Mouse (Mus musculus): Measurements from ENCODE around the gene Mdh1b. TPM values are rescaled to one million over a fixed set of nuclear protein-coding genes. Genes with fewer than 3 reads are reported as not detected.

Gene Mdh1b
- polyA plus RNA-seq (2015; fragmentation: Nextera tagmentation; extraction: Ambion mirVana), result not detected in 2 replicates

DNA sequence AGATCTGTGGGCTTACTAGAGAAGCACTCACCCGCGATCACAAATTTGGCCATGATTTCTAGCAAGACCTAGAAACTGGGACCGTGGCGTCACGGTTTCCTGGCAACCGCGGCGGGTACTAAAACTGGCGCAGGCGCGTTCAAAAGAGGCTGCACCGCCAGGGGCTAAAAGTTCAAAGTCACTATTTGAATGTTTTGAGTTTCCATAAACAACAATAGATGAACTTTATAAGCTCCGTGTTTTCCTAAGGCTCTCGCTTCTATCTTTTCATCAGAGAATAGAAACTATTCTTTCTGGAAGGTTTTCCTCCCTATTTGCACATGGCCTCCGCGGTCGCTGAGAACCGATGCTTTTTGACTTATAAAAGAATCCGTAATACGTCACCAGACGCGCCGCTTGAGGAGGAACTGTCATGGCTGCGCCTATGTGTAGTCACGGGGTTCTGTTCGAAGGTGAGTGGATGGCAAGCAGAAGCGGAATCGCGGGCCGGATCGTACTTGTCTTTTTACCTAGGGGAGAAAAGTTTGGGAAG, at the start of gene Mdh1b, which contains the start of gene Fastkd2:
Gene Mdh1b (minus strand): TSS at position 79 of the 532 bp plus-strand sequence.
Gene Fastkd2 (plus strand): TSS at position 375 of the 532 bp plus-strand sequence.
- Histone ChIP-seq H3K9me3 (no peaks in the 10 kb centered on the region), H3K36me3 (no peaks in the 10 kb centered on the region), H3K4me3 (peak within 1 kb of the TSS; percentile 75), H3K27me3 (peaks cover 4% of the 10 kb centered on the region; the same call in 1 of the 2 replicates), H3K9ac (peak within 1 kb of the TSS; percentile 83), H3K4me1 (peaks cover 18% of the 10 kb centered on the region), H3K4me2 (peak within 1 kb of the TSS; percentile 64), H3K27ac (no peak within 1 kb of the TSS)
- under 1% methylated on average over 31 of the region's 31 CpGs for WGBS
- peak; percentile 88 for ATAC-seq (ENCODE audit: insufficient number of reproducible peaks, insufficient read depth, low FRiP score, low TSS enrichment, low read depth)

GRCm38 (mm10) chr1:63776902-63777630, 46.9 kb upstream of the Mdh1b start:
- Histone ChIP-seq H3K4me3 (no peak overlapping the region), H3K36me3 (no peaks in the 10 kb centered on the region), H3K4me2 (no peak overlapping the region), H3K27ac (no peak overlapping the region), H3K9ac (no peak overlapping the region), H3K27me3 (no peaks in the 10 kb centered on the region), H3K4me1 (peaks cover 8% of the 10 kb centered on the region; the same call in 1 of the 2 replicates), H3K9me3 (0 out of 2 replicates have a peak, but pooled peaks cover 3% of the 10 kb centered on the region)
- ATAC-seq (ENCODE audit: insufficient number of reproducible peaks, insufficient read depth, low FRiP score, low TSS enrichment, low read depth), result no peak
- 25% methylated on average over 4 of the region's 4 CpGs for WGBS

DNA sequence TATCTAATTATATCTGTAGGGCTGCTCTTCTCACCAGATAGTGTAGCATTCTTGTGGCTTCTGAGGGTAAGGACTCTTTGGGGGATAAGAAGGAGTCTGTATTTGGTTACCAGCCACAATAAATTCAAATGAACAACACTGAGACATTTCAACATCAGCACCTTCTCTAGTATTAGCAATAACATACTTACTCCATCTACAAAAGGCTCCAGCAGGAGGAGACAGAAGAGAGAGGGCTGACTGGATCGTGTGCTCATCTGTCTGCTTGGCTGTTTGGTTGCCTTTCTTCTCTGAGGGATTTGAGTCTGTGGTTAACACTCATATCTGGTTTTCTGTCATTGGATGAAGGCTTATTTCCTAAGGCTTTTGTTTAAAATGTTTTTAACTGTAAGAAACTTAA, 46.3 kb upstream of the Mdh1b start:
- Histone ChIP-seq H3K9me3 (0 out of 2 replicates have a peak, but pooled peaks cover 3% of the 10 kb centered on the region), H3K4me3 (no peak overlapping the region), H3K36me3 (no peaks in the 10 kb centered on the region), H3K27me3 (no peaks in the 10 kb centered on the region), H3K27ac (no peak overlapping the region), H3K4me2 (no peak overlapping the region), H3K4me1 (peaks cover 8% of the 10 kb centered on the region; the same call in 1 of the 2 replicates), H3K9ac (no peak overlapping the region)
- WGBS, result 42% methylated on average over 1 of the region's 1 CpGs
- no peak for ATAC-seq (ENCODE audit: insufficient number of reproducible peaks, insufficient read depth, low FRiP score, low TSS enrichment, low read depth)

GRCm38 (mm10) chr1:63770309-63770708, 40.2 kb upstream of the Mdh1b start:
- WGBS, result 71% methylated on average over 7 of the region's 7 CpGs
- peaks cover 32% of the 10 kb centered on the region for H3K4me1 ChIP-seq
- no peak overlapping the region for H3K27ac ChIP-seq
- no peak overlapping the region for H3K4me3 ChIP-seq
- no peak overlapping the region for H3K4me2 ChIP-seq
- H3K27me3 ChIP-seq, result no peaks in the 10 kb centered on the region
- no peaks in the 10 kb centered on the region for H3K36me3 ChIP-seq
- H3K9me3 ChIP-seq, result 0 out of 2 replicates have a peak, but pooled peaks cover 3% of the 10 kb centered on the region
- ATAC-seq (ENCODE audit: insufficient number of reproducible peaks, insufficient read depth, low FRiP score, low TSS enrichment, low read depth), result no peak
- no peak overlapping the region for H3K9ac ChIP-seq

DNA sequence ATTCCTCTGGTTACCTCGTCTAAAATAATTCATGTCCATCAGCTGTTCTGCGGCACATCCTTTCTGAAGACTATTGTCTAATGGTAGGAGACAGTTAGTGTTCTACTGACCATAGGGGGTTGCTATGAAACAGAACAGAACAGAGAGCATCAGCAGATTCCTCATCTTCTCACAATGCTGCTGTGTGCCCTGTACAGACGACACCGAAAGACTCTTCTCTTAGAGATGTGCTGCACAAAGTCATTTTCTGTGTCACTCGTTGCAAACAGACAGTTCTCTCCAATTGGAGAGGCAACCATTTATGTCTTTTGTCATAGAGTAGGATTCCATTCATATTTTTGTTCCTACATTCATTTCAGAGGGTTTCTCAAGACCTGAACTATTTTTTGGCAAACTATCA, 39.0 kb upstream of the Mdh1b start, which contains the start of gene 4933402D24Rik:
Gene 4933402D24Rik (minus strand): TSS at position 101 of the 400 bp plus-strand sequence.
- Histone ChIP-seq H3K36me3 (no peaks in the 10 kb centered on the region), H3K9ac (no peak within 1 kb of the TSS), H3K27me3 (no peaks in the 10 kb centered on the region), H3K4me1 (peaks cover 33% of the 10 kb centered on the region), H3K4me2 (peak within 1 kb of the TSS; percentile 43), H3K27ac (peak within 1 kb of the TSS; percentile 5), H3K9me3 (no peaks in the 10 kb centered on the region), H3K4me3 (no peak within 1 kb of the TSS)
- 64% methylated on average over 5 of the region's 5 CpGs for WGBS
- no peak for ATAC-seq (ENCODE audit: insufficient number of reproducible peaks, insufficient read depth, low FRiP score, low TSS enrichment, low read depth)

GRCm38 (mm10) chr1:63768112-63768511, 38.0 kb upstream of the Mdh1b start:
- H3K4me1 ChIP-seq, result peaks cover 40% of the 10 kb centered on the region
- H3K9ac ChIP-seq, result no peak overlapping the region
- H3K4me3 ChIP-seq, result no peak overlapping the region
- H3K4me2 ChIP-seq, result peak overlapping the region; percentile 43
- ATAC-seq (ENCODE audit: insufficient number of reproducible peaks, insufficient read depth, low FRiP score, low TSS enrichment, low read depth), result peak; percentile 67
- no peaks in the 10 kb centered on the region for H3K36me3 ChIP-seq
- H3K9me3 ChIP-seq, result no peaks in the 10 kb centered on the region
- WGBS, result 25% methylated on average over 8 of the region's 8 CpGs
- no peaks in the 10 kb centered on the region for H3K27me3 ChIP-seq
- H3K27ac ChIP-seq, result peak overlapping the region; percentile 5

- ATAC-seq (ENCODE audit: insufficient number of reproducible peaks, insufficient read depth, low FRiP score, low TSS enrichment, low read depth), result no peak
- H3K4me1 ChIP-seq, result peaks cover 40% of the 10 kb centered on the region
- 86% methylated on average over 7 of the region's 7 CpGs for WGBS
- H3K4me3 ChIP-seq, result no peak overlapping the region
- no peak overlapping the region for H3K4me2 ChIP-seq
- H3K9me3 ChIP-seq, result no peaks in the 10 kb centered on the region
- no peak overlapping the region for H3K27ac ChIP-seq
- H3K27me3 ChIP-seq, result no peaks in the 10 kb centered on the region
- H3K9ac ChIP-seq, result no peak overlapping the region
- H3K36me3 ChIP-seq, result no peaks in the 10 kb centered on the region
These were observed 34.3 kb upstream of the Mdh1b start for GRCm38 (mm10) chr1:63764395-63764794.

GRCm38 (mm10) chr1:63763881-63764386, 33.8 kb upstream of the Mdh1b start:
- ATAC-seq (ENCODE audit: insufficient number of reproducible peaks, insufficient read depth, low FRiP score, low TSS enrichment, low read depth), result no peak
- no peaks in the 10 kb centered on the region for H3K9me3 ChIP-seq
- no peak overlapping the region for H3K27ac ChIP-seq
- no peak overlapping the region for H3K9ac ChIP-seq
- 54% methylated on average over 7 of the region's 7 CpGs for whole genome bisulfite sequencing
- H3K4me1 ChIP-seq, result peaks cover 36% of the 10 kb centered on the region
- no peaks in the 10 kb centered on the region for H3K36me3 ChIP-seq
- no peak overlapping the region for H3K4me3 ChIP-seq
- no peak overlapping the region for H3K4me2 ChIP-seq
- H3K27me3 ChIP-seq, result no peaks in the 10 kb centered on the region

- H3K36me3 ChIP-seq, result no peaks in the 10 kb centered on the region
- no peak for ATAC-seq (ENCODE audit: insufficient number of reproducible peaks, insufficient read depth, low FRiP score, low TSS enrichment, low read depth)
- no peak overlapping the region for H3K4me2 ChIP-seq
- no peak overlapping the region for H3K27ac ChIP-seq
- H3K9me3 ChIP-seq, result no peaks in the 10 kb centered on the region
- no peak overlapping the region for H3K4me3 ChIP-seq
- WGBS, result 14% methylated on average over 3 of the region's 3 CpGs
- no peak overlapping the region for H3K9ac ChIP-seq
- H3K27me3 ChIP-seq, result no peaks in the 10 kb centered on the region
- peaks cover 29% of the 10 kb centered on the region for H3K4me1 ChIP-seq
These were observed 33.1 kb upstream of the Mdh1b start for GRCm38 (mm10) chr1:63763212-63763694.

GRCm38 (mm10) chr1:63756005-63756404, 25.9 kb upstream of the Mdh1b start:
- ATAC-seq (ENCODE audit: insufficient number of reproducible peaks, insufficient read depth, low FRiP score, low TSS enrichment, low read depth), result no peak
- H3K9me3 ChIP-seq, result no peaks in the 10 kb centered on the region
- 57% methylated on average over 2 of the region's 2 CpGs for WGBS

DNA sequence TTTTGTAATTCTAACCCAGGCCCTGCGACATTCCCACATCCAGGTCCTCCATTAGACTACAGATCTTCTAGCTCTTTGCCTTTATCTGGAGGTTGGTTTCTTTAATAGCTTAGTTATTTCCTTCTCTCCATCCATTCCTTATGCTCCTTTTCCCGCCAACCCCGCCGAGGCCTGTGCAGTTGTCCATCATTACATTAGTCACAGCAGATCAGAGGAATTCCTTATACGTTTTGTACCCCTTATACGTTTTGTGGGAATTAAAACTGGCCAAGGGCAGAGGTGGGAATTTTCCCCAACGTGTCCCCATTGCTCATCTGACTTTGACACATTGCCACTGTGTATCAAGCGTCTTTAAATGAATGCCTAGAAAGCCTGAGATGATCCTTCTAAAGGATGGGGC, 322 bp downstream of the Mdh1b start:
- no peak for ATAC-seq (ENCODE audit: insufficient number of reproducible peaks, insufficient read depth, low FRiP score, low TSS enrichment, low read depth)
- H3K9ac ChIP-seq, result peak overlapping the region; percentile 59
- no peak overlapping the region for H3K27ac ChIP-seq

More at GRCm38 (mm10) chr1:63756005-63756404, 25.9 kb upstream of the Mdh1b start:
- Histone ChIP-seq H3K27me3 (no peaks in the 10 kb centered on the region), H3K4me1 (no peaks in the 10 kb centered on the region), H3K4me2 (no peak overlapping the region), H3K9ac (no peak overlapping the region), H3K36me3 (peaks cover 20% of the 10 kb centered on the region), H3K4me3 (no peak overlapping the region), H3K27ac (no peak overlapping the region)

More for the DNA sequence above, 322 bp downstream of the Mdh1b start:
- Histone ChIP-seq H3K36me3 (no peaks in the 10 kb centered on the region), H3K4me3 (peak overlapping the region; percentile 75), H3K4me1 (peaks cover 18% of the 10 kb centered on the region), H3K27me3 (peaks cover 4% of the 10 kb centered on the region; the same call in 1 of the 2 replicates), H3K4me2 (peak overlapping the region; percentile 64), H3K9me3 (no peaks in the 10 kb centered on the region)
- 40% methylated on average over 8 of the region's 8 CpGs for WGBS

Data from embryonic facial prominence, embryonic 13.5 days (tissue).